Mouse (Mus musculus): ENCODE measurements around the gene Rab6a. TPM values are rescaled to one million over a fixed set of nuclear protein-coding genes. Genes with fewer than 3 reads are reported as not detected.

Gene Rab6a
- total and polyA plus RNA-seq, 2 experiments: 13.5 to 30.4 TPM

- H3K36me3 ChIP-seq (ENCODE audit: control insufficient read depth, insufficient read depth, low read length): no peaks in the 10 kb centered on the region
- TF ChIP-seq CTCF (IDR thresholded peaks at IDR 0.05; ENCODE audit: low read depth, low read length): no peak
- no peak for TF ChIP-seq POLR2A (IDR thresholded peaks at IDR 0.05; ENCODE audit: extremely low read depth, insufficient read depth, low read length)
- no peak overlapping the region for H3K9ac ChIP-seq (ENCODE audit: low read depth, low read length)
- H3K4me1 ChIP-seq (ENCODE audit: control insufficient read depth, insufficient read depth, low read length): no peaks in the 10 kb centered on the region
- H3K27me3 ChIP-seq (ENCODE audit: control insufficient read depth, insufficient read depth, low read length): no peaks in the 10 kb centered on the region
- H3K4me3 ChIP-seq (ENCODE audit: insufficient read depth, low read depth, low read length): no peak overlapping the region
- WGBS: 81% methylated on average over 5 of the region's 5 CpGs
- H3K79me2 ChIP-seq (ENCODE audit: control insufficient read depth, insufficient read depth, low read length): no peaks in the 10 kb centered on the region
- no peak for DNase-seq (ENCODE audit: extremely low read depth, low read depth, low spot score)
- H3K27ac ChIP-seq (replicated peaks; ENCODE audit: insufficient read depth, low read depth, low read length): no peak overlapping the region
Observed at GRCm38 (mm10) chr7:100600211-100600610, 7.0 kb upstream of the Rab6a start.

GRCm38 (mm10) chr7:100608130-100608741, 1.0 kb downstream of the Rab6a start, which contains the start of gene Mrpl48:
TSS of gene Mrpl48 (minus strand) at chr7:100608301.
- H3K27ac ChIP-seq (replicated peaks; ENCODE audit: insufficient read depth, low read depth, low read length): peak within 1 kb of the TSS; percentile 94
- peak within 1 kb of the TSS; percentile 99 for H3K9ac ChIP-seq (ENCODE audit: low read depth, low read length)
- H3K27me3 ChIP-seq (ENCODE audit: control insufficient read depth, insufficient read depth, low read length): no peaks in the 10 kb centered on the region

GRCm38 (mm10) chr7:100608910-100609309, 1.7 kb downstream of the Rab6a start:
- H3K4me3 ChIP-seq (ENCODE audit: insufficient read depth, low read depth, low read length): peak overlapping the region; percentile 93
- TF ChIP-seq CTCF (IDR thresholded peaks at IDR 0.05; ENCODE audit: low read depth, low read length): no peak
- TF ChIP-seq POLR2A (IDR thresholded peaks at IDR 0.05; ENCODE audit: extremely low read depth, insufficient read depth, low read length): no peak
- no peaks in the 10 kb centered on the region for H3K27me3 ChIP-seq (ENCODE audit: control insufficient read depth, insufficient read depth, low read length)
- no peak for DNase-seq (ENCODE audit: extremely low read depth, low read depth, low spot score)
- 2% methylated on average over 4 of the region's 4 CpGs for WGBS
- H3K27ac ChIP-seq (replicated peaks; ENCODE audit: insufficient read depth, low read depth, low read length): no peak overlapping the region
- H3K36me3 ChIP-seq (ENCODE audit: control insufficient read depth, insufficient read depth, low read length): no peaks in the 10 kb centered on the region
- H3K79me2 ChIP-seq (ENCODE audit: control insufficient read depth, insufficient read depth, low read length): peaks cover 19% of the 10 kb centered on the region
- peaks cover 19% of the 10 kb centered on the region for H3K4me1 ChIP-seq (ENCODE audit: control insufficient read depth, insufficient read depth, low read length)
- H3K9ac ChIP-seq (ENCODE audit: low read depth, low read length): peak overlapping the region; percentile 99

More at GRCm38 (mm10) chr7:100608130-100608741, 1.0 kb downstream of the Rab6a start, which contains the start of gene Mrpl48:
- TF ChIP-seq CTCF (IDR thresholded peaks at IDR 0.05; ENCODE audit: low read depth, low read length) (no peak), POLR2A (IDR thresholded peaks at IDR 0.05; ENCODE audit: extremely low read depth, insufficient read depth, low read length) (no peak)
- Histone ChIP-seq H3K79me2 (ENCODE audit: control insufficient read depth, insufficient read depth, low read length) (peaks cover 17% of the 10 kb centered on the region), H3K4me1 (ENCODE audit: control insufficient read depth, insufficient read depth, low read length) (peaks cover 14% of the 10 kb centered on the region), H3K36me3 (ENCODE audit: control insufficient read depth, insufficient read depth, low read length) (no peaks in the 10 kb centered on the region), H3K4me3 (ENCODE audit: insufficient read depth, low read depth, low read length) (peak within 1 kb of the TSS; percentile 93)
- DNase-seq (ENCODE audit: extremely low read depth, low read depth, low spot score): no peak
- WGBS: under 1% methylated on average over 42 of the region's 43 CpGs

- peaks cover 41% of the 10 kb centered on the region for H3K4me1 ChIP-seq (ENCODE audit: control insufficient read depth, insufficient read depth, low read length)
- no peaks in the 10 kb centered on the region for H3K27me3 ChIP-seq (ENCODE audit: control insufficient read depth, insufficient read depth, low read length)
- H3K4me3 ChIP-seq (ENCODE audit: insufficient read depth, low read depth, low read length): no peak overlapping the region
- H3K79me2 ChIP-seq (ENCODE audit: control insufficient read depth, insufficient read depth, low read length): peaks cover 33% of the 10 kb centered on the region; the same call in 1 of the 2 replicates
- H3K9ac ChIP-seq (ENCODE audit: low read depth, low read length): no peak overlapping the region
- DNase-seq (ENCODE audit: extremely low read depth, low read depth, low spot score): no peak
- TF ChIP-seq POLR2A (IDR thresholded peaks at IDR 0.05; ENCODE audit: extremely low read depth, insufficient read depth, low read length): no peak
- no peak for TF ChIP-seq CTCF (IDR thresholded peaks at IDR 0.05; ENCODE audit: low read depth, low read length)
- 80% methylated on average over 4 of the region's 4 CpGs for WGBS
- H3K27ac ChIP-seq (replicated peaks; ENCODE audit: insufficient read depth, low read depth, low read length): no peak overlapping the region
- no peaks in the 10 kb centered on the region for H3K36me3 ChIP-seq (ENCODE audit: control insufficient read depth, insufficient read depth, low read length)
Observed at GRCm38 (mm10) chr7:100616121-100616857, 9.1 kb downstream of the Rab6a start.

GRCm38 (mm10) chr7:100622277-100622676, 15.1 kb downstream of the Rab6a start:
- H3K4me3 ChIP-seq (ENCODE audit: insufficient read depth, low read depth, low read length): no peak overlapping the region
- no peaks in the 10 kb centered on the region for H3K27me3 ChIP-seq (ENCODE audit: control insufficient read depth, insufficient read depth, low read length)
- no peak overlapping the region for H3K9ac ChIP-seq (ENCODE audit: low read depth, low read length)
- H3K4me1 ChIP-seq (ENCODE audit: control insufficient read depth, insufficient read depth, low read length): peaks cover 11% of the 10 kb centered on the region
- no peak for DNase-seq (ENCODE audit: extremely low read depth, low read depth, low spot score)
- TF ChIP-seq POLR2A (IDR thresholded peaks at IDR 0.05; ENCODE audit: extremely low read depth, insufficient read depth, low read length) (no peak), CTCF (IDR thresholded peaks at IDR 0.05; ENCODE audit: low read depth, low read length) (peak; percentile 12; the same call in 1 of the 2 replicates)
- H3K79me2 ChIP-seq (ENCODE audit: control insufficient read depth, insufficient read depth, low read length): peaks cover 15% of the 10 kb centered on the region; the same call in 1 of the 2 replicates
- WGBS: 68% methylated on average over 2 of the region's 2 CpGs
- H3K36me3 ChIP-seq (ENCODE audit: control insufficient read depth, insufficient read depth, low read length): no peaks in the 10 kb centered on the region; the same call in 1 of the 2 replicates
- no peak overlapping the region for H3K27ac ChIP-seq (replicated peaks; ENCODE audit: insufficient read depth, low read depth, low read length)

Measured in liver, adult 2 months (tissue).